Comparison of ENCODE assay signal across 10 mouse cellular contexts in the genomic region with DNA sequence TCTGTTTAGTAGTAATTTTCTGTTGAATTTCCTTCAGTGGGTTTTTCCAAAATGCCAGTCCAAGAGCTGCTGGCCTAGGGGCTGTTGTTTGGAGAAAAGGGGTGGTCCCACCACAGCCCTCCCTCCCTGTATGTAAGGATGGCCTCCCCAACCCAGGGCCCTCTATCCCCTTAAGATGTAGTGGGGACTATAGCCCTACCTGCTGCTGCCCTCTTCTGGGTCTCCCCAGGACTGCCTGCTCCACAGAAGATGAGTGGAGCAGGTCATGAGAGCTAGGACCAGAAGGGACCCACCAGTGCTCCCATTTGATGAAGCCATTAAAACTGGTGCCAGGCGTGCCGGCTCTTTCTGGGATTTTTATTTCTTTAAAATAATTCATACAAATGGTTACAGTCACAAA. TPM values are rescaled to one million over a fixed set of nuclear protein-coding genes. Genes with fewer than 3 reads are reported as not detected.
DNase-seq lines count a peak whose midpoint lies in the region; ATAC-seq and TF ChIP-seq lines count a peak whose summit lies in the region.
"Had no signal": no experiment of that assay in that cellular context is flagged by ENCODE, and none has a peak within 500 bp of the region (broad histone marks: within the 10 kb centered on the region; RNA-seq: fewer than 3 reads in every experiment).

No protein-coding gene starts in this region.

- H3K27ac ChIP-seq in cerebellum, adult 2 months (ENCODE audit: insufficient read depth, low read length): no peak overlapping the region
- 0 out of 2 replicates have a peak overlapping the region, but pooled peaks have one; percentile 11 for H3K27ac ChIP-seq in left cerebral cortex, adult 2 months
- peak overlapping the region; percentile 81 for H3K27ac ChIP-seq in brown adipose tissue, adult 24 weeks (replicated peaks; ENCODE audit: low read depth, low read length)
- no peak overlapping the region for H3K27ac ChIP-seq in liver, embryonic 14.5 days
- no peak overlapping the region for H3K27ac ChIP-seq in forebrain, embryonic 12.5 days
- H3K27ac ChIP-seq: midbrain, embryonic 15.5 days had no signal

- H3K27me3 ChIP-seq in cerebellum, adult 2 months (ENCODE audit: control insufficient read depth, insufficient read depth, low read length): no peaks in the 10 kb centered on the region
- no peaks in the 10 kb centered on the region for H3K27me3 ChIP-seq in liver, embryonic 14.5 days (ENCODE audit: control insufficient read depth, insufficient read depth, low read length)
- H3K27me3 ChIP-seq in forebrain, embryonic 12.5 days: no peaks in the 10 kb centered on the region
- H3K27me3 ChIP-seq: midbrain, embryonic 15.5 days had no signal

- TF ChIP-seq POLR2A in cerebellum, adult 2 months (IDR thresholded peaks at IDR 0.05; ENCODE audit: borderline replicate concordance, insufficient read depth, low read length): no peak

- ATAC-seq in cerebellum, adult (ENCODE audit: insufficient number of reproducible peaks, low FRiP score, low TSS enrichment): no peak
- ATAC-seq in liver, embryonic 14.5 days (ENCODE audit: insufficient read depth): no peak
- ATAC-seq in forebrain, embryonic 12.5 days (ENCODE audit: low FRiP score): no peak
- ATAC-seq: midbrain, embryonic 15.5 days had no signal

- H3K36me3 ChIP-seq in liver, embryonic 14.5 days (replicated peaks; ENCODE audit: control insufficient read depth, insufficient read depth, low read depth): peaks cover 58% of the 10 kb centered on the region
- peaks cover 93% of the 10 kb centered on the region for H3K36me3 ChIP-seq in forebrain, embryonic 12.5 days (replicated peaks)

- no peak overlapping the region for H3K4me3 ChIP-seq in cerebellum, adult 2 months (replicated peaks; ENCODE audit: insufficient read depth, low read depth, low read length)
- no peak overlapping the region for H3K4me3 ChIP-seq in left cerebral cortex, adult 2 months
- no peak overlapping the region for H3K4me3 ChIP-seq in brown adipose tissue, adult 24 weeks (ENCODE audit: insufficient read depth, low read depth, low read length)
- H3K4me3 ChIP-seq in liver, embryonic 14.5 days (ENCODE audit: insufficient read depth in 1 of 2, low read depth in 2 of 2, low read length in 2 of 2): no peak overlapping the region
- no peak overlapping the region for H3K4me3 ChIP-seq in forebrain, embryonic 12.5 days (replicated peaks)
- H3K4me3 ChIP-seq: midbrain, embryonic 15.5 days had no signal

- no peak for TF ChIP-seq EP300 in liver, embryonic 14.5 days (IDR thresholded peaks at IDR 0.05; ENCODE audit: low read depth)

- intact Hi-C loops in left cerebral cortex, adult 2 months (cut with DNase I): loop anchor here (1.0 kb wide), 1 partner anchor 44 kb away; no protein-coding TSS in a partner anchor

- H3K9me3 ChIP-seq in liver, embryonic 14.5 days (ENCODE audit: control insufficient read depth, low read length): no peaks in the 10 kb centered on the region
- H3K9me3 ChIP-seq in forebrain, embryonic 12.5 days: no peaks in the 10 kb centered on the region
- H3K9me3 ChIP-seq: midbrain, embryonic 15.5 days had no signal

- H3K4me2 ChIP-seq in liver, embryonic 14.5 days (ENCODE audit: low read depth): no peak overlapping the region
- no peak overlapping the region for H3K4me2 ChIP-seq in forebrain, embryonic 12.5 days
- H3K4me2 ChIP-seq: midbrain, embryonic 15.5 days had no signal

- H3K9ac ChIP-seq in liver, embryonic 14.5 days (replicated peaks): no peak overlapping the region
- no peak overlapping the region for H3K9ac ChIP-seq in forebrain, embryonic 12.5 days
- H3K9ac ChIP-seq: midbrain, embryonic 15.5 days had no signal

- 41% methylated on average over 2 of the region's 2 CpGs for WGBS in cerebellum, adult 2 months
- 90% methylated on average over 2 of the region's 2 CpGs for WGBS in liver, embryonic 14.5 days (ENCODE audit: insufficient replicate concordance)
- 100% methylated on average over 2 of the region's 2 CpGs for WGBS in forebrain, embryonic 12.5 days

- TF ChIP-seq CTCF in cerebellum, adult 2 months (IDR thresholded peaks at IDR 0.05; ENCODE audit: borderline replicate concordance, insufficient read depth, low read depth, low read length): peak; percentile 69
- peak; percentile 50 for TF ChIP-seq CTCF in left cerebral cortex, adult 2 months (IDR thresholded peaks at IDR 0.05)
- TF ChIP-seq CTCF in liver, embryonic 14.5 days (IDR thresholded peaks at IDR 0.05; ENCODE audit: low read depth): peak; percentile 43

- H3K4me1 ChIP-seq in cerebellum, adult 2 months (ENCODE audit: control insufficient read depth, insufficient read depth, low read length): peaks cover 36% of the 10 kb centered on the region
- peaks cover 23% of the 10 kb centered on the region for H3K4me1 ChIP-seq in brown adipose tissue, adult 24 weeks (ENCODE audit: control insufficient read depth, insufficient read depth, insufficient read length, low read length)
- no peaks in the 10 kb centered on the region for H3K4me1 ChIP-seq in liver, embryonic 14.5 days (replicated peaks; ENCODE audit: control insufficient read depth in 2 of 2, insufficient read depth in 2 of 2, low read length in 1 of 2)
- H3K4me1 ChIP-seq in forebrain, embryonic 12.5 days: no peaks in the 10 kb centered on the region
- H3K4me1 ChIP-seq: midbrain, embryonic 15.5 days had no signal

- peak; percentile 52 to 55 for DNase-seq in cerebellum, adult 2 months
- DNase-seq in left cerebral cortex, adult 2 months (ENCODE audit: extremely low spot score in 1 of 2, low spot score in 2 of 2): no peak
- no peak for DNase-seq in left cerebral cortex, adult 18-20 months (ENCODE audit: low spot score in 2 of 2)
- DNase-seq in liver, embryonic 14.5 days (ENCODE audit: low read depth in 3 of 3, low spot score in 3 of 3): no peak
- no peak for DNase-seq in adrenal gland, postnatal 36 days
- DNase-seq: adrenal gland, adult 2 months had no signal

RNA-seq across cellular contexts. Expression of gene Ctbp1, which starts 27.4 kb away (rescaled TPM):
- polyA plus RNA-seq in cerebellum, adult 2 months (2012; rRNA removed): 325 and 334 TPM in 2 replicates
- 100 to 1,000 TPM; 315 to 319 TPM for total RNA-seq in left cerebral cortex, adult 2 months (2021)
- total RNA-seq in left cerebral cortex, adult 18-20 months (2021): 100 to 1,000 TPM; 340 to 348 TPM
- 75.4 and 78.5 TPM in 2 replicates for polyA plus RNA-seq in brown adipose tissue, adult 24 weeks (2012; ENCODE audit: insufficient read depth, insufficient read length, missing spikeins)
- 85.0 and 107 TPM in 2 replicates for polyA plus RNA-seq in liver, embryonic 14.5 days (2012; rRNA removed)
- polyA plus RNA-seq in liver, embryonic 14.5 days (2014; fragmentation: Nextera tagmentation; extraction: Ambion mirVana): 165 and 191 TPM in 2 replicates
- 545 and 552 TPM in 2 replicates for polyA plus RNA-seq in forebrain, embryonic 12.5 days (2016; fragmentation: Nextera tagmentation; extraction: Ambion mirVana)
- 100 to 1,000 TPM; 225 to 232 TPM for total RNA-seq in adrenal gland, postnatal 36 days (2021)

RNA-seq across cellular contexts. Expression of gene Spon2, which starts 29.1 kb away (rescaled TPM):
- 0.21 and 0.33 TPM in 2 replicates for polyA plus RNA-seq in cerebellum, adult 2 months (2012; rRNA removed)
- under 1 TPM in 1 of 2 experiments, not detected in 1; 0.56 TPM for total RNA-seq in left cerebral cortex, adult 2 months (2021)
- under 1 TPM; 0.28 to 0.52 TPM for total RNA-seq in left cerebral cortex, adult 18-20 months (2021)
- 1.8 and 2.5 TPM in 2 replicates for polyA plus RNA-seq in brown adipose tissue, adult 24 weeks (2012; ENCODE audit: insufficient read depth, insufficient read length, missing spikeins)
- 6.9 and 7.6 TPM in 2 replicates for polyA plus RNA-seq in liver, embryonic 14.5 days (2012; rRNA removed)
- 10.4 and 12.0 TPM in 2 replicates for polyA plus RNA-seq in liver, embryonic 14.5 days (2014; fragmentation: Nextera tagmentation; extraction: Ambion mirVana)
- polyA plus RNA-seq in forebrain, embryonic 12.5 days (2016; fragmentation: Nextera tagmentation; extraction: Ambion mirVana): 0.67 and 2.0 TPM in 2 replicates
- 1 to 10 TPM in 1 of 2 experiments, under 1 TPM in 1; 0.66 to 1.1 TPM for total RNA-seq in adrenal gland, postnatal 36 days (2021)

Comparison
In these comparisons a context has a peak if more than half of its experiments do, and no peak if none do; other contexts are left out.
1. DNase-seq: peak in cerebellum, adult 2 months (2 of 2); none in left cerebral cortex, adult 2 months (0 of 2), left cerebral cortex, adult 18-20 months (0 of 2), liver, embryonic 14.5 days (0 of 3) and adrenal gland, postnatal 36 days (0 of 2).
2. H3K27ac ChIP-seq: peak in left cerebral cortex, adult 2 months (single experiment) and brown adipose tissue, adult 24 weeks (single experiment); none in cerebellum, adult 2 months (single experiment), liver, embryonic 14.5 days (single experiment) and forebrain, embryonic 12.5 days (single experiment).
3. Peak in every context shown above with its lines, with median percentiles within 50 percentile points of each other: CTCF ChIP-seq.